Mouse (Mus musculus) midbrain, embryonic 12.5 days (tissue): ENCODE measurements around the gene Gm37240. TPM values are rescaled to one million over a fixed set of nuclear protein-coding genes. Genes with fewer than 3 reads are reported as not detected.
"Not testable (repeated sequence)": the region's sequence is repeated elsewhere in the genome, so short reads cannot be mapped to it uniquely, and the experiment has no call there.

Experiments used
- ATAC-seq: fragments of 200-750 bp; cut with Nextera tagmentation; 2 replicates; pipeline ENCODE4 v1.8.0; 2017; ENCODE audit warnings: low read depth, moderate TSS enrichment, moderate library complexity; ENCODE audit not compliant: low FRiP score
- H3K27ac ChIP-seq: fragments of 300-500 bp; sonication (generic); replicated peaks from 2 replicates; pipeline ENCODE4 v1.5.1; 2016; ENCODE audit warnings: mild to moderate bottlenecking
- H3K27me3 ChIP-seq: fragments of 300-500 bp; sonication (generic); 2 replicates; pipeline ENCODE4 v1.6.1; 2016; ENCODE audit warnings: mild to moderate bottlenecking
- H3K36me3 ChIP-seq: fragments of 300-500 bp; sonication (generic); 2 replicates; pipeline ENCODE4 v1.6.1; 2016
- H3K4me1 ChIP-seq: fragments of 300-500 bp; sonication (generic); 2 replicates; pipeline ENCODE4 v1.6.1; 2016
- H3K4me2 ChIP-seq: fragments of 300-500 bp; sonication (generic); replicated peaks from 2 replicates; pipeline ENCODE4 v1.6.1; 2016; ENCODE audit warnings: mild to moderate bottlenecking, moderate library complexity
- H3K4me3 ChIP-seq: fragments of 300-500 bp; sonication (generic); 2 replicates; pipeline ENCODE4 v1.5.1; 2016; ENCODE audit warnings: mild to moderate bottlenecking
- H3K9ac ChIP-seq: fragments of 300-500 bp; sonication (generic); replicated peaks from 2 replicates; pipeline ENCODE4 v1.6.1; 2016; ENCODE audit warnings: mild to moderate bottlenecking, moderate library complexity
- H3K9me3 ChIP-seq: fragments of 300-500 bp; sonication (generic); 2 replicates; pipeline ENCODE4 v1.6.1; 2016; ENCODE audit warnings: mild to moderate bottlenecking
- WGBS: fragments of 180-500 bp; shearing (Covaris S2); methylation state at CpG from one replicate; pipeline ENCODE4 v1.1.7; 2016; 5-methylcytosine and 5-hydroxymethylcytosine counted together
- polyA plus RNA-seq: library from polyadenylated mRNA; unstranded; fragments of >200 nt; fragmentation: Nextera tagmentation; extraction: Ambion mirVana; gene quantifications from 2 replicates; pipeline ENCODE4 v1.2.1, GENCODE M21; 2016

Gm37240 gene
- polyA plus RNA-seq, 1 experiment from 2014 or later = 0.96 TPM

DNA sequence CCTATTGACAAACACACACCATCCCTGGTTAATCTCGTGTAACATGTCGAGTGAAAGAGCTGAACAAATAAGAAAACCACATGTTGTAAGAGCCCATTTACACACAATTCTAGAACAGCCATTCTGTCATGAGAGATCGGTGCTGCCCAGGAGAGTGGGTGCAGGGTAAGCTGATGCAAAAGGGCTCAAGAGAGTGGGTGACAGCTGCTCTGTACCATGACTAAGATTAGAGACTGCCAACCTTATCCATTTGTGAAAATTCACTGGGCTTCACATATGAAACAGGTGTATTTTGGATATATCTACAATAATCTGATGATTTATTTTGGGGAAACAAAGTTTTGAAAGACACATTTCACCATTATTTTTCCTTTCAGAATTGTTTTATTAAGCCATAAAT lies 1331.5 kb downstream of the Gm37240 start:
- 90% methylated on average over 3 of the region's 3 CpGs for WGBS
- Histone ChIP-seq H3K9ac (no peak overlapping the region), H3K4me2 (no peak overlapping the region), H3K27ac (no peak overlapping the region), H3K36me3 (no peaks in the 10 kb centered on the region), H3K4me3 (no peak overlapping the region), H3K4me1 (no peaks in the 10 kb centered on the region), H3K27me3 (no peaks in the 10 kb centered on the region), H3K9me3 (no peaks in the 10 kb centered on the region)
- no peak for ATAC-seq

DNA sequence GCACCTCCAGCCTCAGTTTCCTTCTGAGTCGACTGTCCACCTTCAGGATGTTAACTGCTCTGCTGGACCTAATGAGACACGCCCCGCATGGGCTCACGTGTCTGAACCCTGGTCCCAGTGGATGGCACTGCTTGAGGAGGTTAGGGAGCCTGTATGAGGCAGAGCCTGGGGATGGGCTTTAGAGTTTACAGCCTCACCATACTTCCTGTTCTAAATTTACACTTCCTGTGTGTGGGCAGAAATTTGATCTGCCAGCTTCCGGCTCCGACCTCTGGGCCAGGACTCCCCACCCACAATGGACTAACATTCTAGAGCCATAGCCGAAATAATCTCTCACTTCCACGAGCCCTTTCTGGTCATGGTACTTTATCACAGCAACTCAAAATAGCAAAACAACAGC lies 1340.1 kb downstream of the Gm37240 start:
- H3K27me3 ChIP-seq = no peaks in the 10 kb centered on the region
- no peak overlapping the region for H3K4me2 ChIP-seq
- H3K9me3 ChIP-seq = no peaks in the 10 kb centered on the region
- no peak overlapping the region for H3K9ac ChIP-seq
- ATAC-seq = no peak
- H3K27ac ChIP-seq = no peak overlapping the region
- H3K4me1 ChIP-seq = no peaks in the 10 kb centered on the region
- whole genome bisulfite sequencing = 84% methylated on average over 8 of the region's 8 CpGs
- no peaks in the 10 kb centered on the region for H3K36me3 ChIP-seq
- H3K4me3 ChIP-seq = no peak overlapping the region

DNA sequence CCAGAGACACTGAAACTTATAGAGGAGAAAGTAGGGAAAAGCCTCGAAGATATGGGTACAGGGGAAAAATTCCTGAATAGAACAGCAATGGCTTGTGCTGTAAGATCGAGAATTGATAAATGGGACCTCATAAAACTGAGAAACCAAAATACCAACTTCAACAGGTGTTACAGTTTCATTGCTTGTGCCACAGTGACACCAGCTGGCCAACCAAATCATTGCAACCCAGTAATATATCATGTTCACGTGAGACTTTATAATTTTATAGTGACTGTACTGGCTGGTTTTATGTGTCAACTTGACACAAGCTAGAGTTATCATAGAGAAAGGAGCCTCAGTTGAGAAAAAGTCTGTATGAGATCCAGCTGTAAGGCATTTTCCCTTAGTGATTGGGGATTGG lies 1344.9 kb downstream of the Gm37240 start:
- H3K4me1 ChIP-seq, H3K4me3 ChIP-seq, H3K9me3 ChIP-seq, H3K27ac ChIP-seq, H3K27me3 ChIP-seq, H3K4me2 ChIP-seq, ATAC-seq, H3K36me3 ChIP-seq, H3K9ac ChIP-seq: not testable (repeated sequence)
- WGBS = 36% methylated on average over 3 of the region's 3 CpGs

DNA sequence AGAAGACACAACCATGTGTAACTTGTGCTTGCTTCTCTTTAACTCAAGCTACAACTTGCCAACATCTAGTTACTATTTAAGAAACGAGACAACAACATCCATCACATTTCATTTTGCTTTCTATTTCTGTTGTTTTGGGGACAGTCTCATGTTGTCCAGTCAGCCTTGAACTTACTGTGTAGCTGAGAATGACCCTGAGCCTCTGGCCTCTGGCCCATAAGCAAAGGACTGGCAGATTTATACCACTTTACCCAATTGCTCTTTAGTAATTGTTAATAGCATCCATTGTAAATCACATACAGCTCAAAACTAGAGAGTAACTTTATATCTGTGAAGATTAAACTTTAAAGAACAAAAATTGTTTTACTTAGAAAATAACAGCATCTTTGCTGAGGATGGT lies 1345.4 kb downstream of the Gm37240 start:
- H3K9ac ChIP-seq = no peak overlapping the region
- H3K4me1 ChIP-seq = peaks cover 7% of the 10 kb centered on the region; the same call in 1 of the 2 replicates
- 89% methylated on average over 1 of the region's 1 CpGs for WGBS
- no peak overlapping the region for H3K4me3 ChIP-seq
- no peak overlapping the region for H3K27ac ChIP-seq
- no peak overlapping the region for H3K4me2 ChIP-seq
- no peak for ATAC-seq
- H3K36me3 ChIP-seq = no peaks in the 10 kb centered on the region
- H3K9me3 ChIP-seq = no peaks in the 10 kb centered on the region
- no peaks in the 10 kb centered on the region for H3K27me3 ChIP-seq

DNA sequence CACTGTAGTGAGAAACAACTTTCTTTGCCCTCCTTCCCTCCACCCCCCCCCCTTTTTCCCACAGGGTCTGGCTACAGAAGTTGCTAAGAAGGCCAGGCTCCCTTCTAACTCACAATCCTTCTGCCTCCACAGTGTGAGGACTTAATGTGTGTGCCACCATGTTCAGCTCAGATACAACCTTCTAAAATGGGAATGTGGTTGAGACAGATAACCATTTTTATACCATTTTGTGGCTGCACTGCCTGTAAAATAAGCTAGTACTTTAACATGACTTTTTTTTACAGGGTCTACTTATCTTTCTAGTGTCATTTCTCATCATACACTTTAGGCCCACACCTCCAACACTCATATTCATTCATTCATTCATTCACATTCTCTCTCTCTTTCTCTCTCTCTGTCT lies 1346.7 kb downstream of the Gm37240 start:
- no peak for ATAC-seq
- H3K4me2 ChIP-seq = no peak overlapping the region
- H3K36me3 ChIP-seq = no peaks in the 10 kb centered on the region
- H3K27ac ChIP-seq = no peak overlapping the region
- H3K9ac ChIP-seq = no peak overlapping the region
- no peaks in the 10 kb centered on the region for H3K27me3 ChIP-seq
- no peaks in the 10 kb centered on the region for H3K9me3 ChIP-seq
- peaks cover 7% of the 10 kb centered on the region; the same call in 1 of the 2 replicates for H3K4me1 ChIP-seq
- no peak overlapping the region for H3K4me3 ChIP-seq

DNA sequence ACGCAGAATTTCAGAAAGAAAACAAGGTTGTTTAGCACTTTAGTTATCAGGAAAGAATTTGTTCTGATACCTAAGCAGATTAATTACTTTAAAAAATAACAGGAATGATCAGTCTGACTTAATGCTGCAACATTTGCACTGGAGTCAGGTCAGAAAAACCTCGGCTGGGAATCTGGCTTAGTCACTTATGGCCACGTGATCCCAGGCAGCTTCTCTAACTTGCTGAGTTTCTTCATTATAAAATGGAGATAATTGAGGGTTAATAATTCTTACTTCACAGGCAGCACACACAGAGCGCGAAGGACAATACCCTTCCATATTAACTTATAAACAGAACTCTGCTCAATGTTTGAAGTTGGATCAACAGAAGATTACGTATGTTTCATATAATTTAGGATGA lies 1350.3 kb downstream of the Gm37240 start:
- H3K9ac ChIP-seq = no peak overlapping the region
- WGBS = 84% methylated on average over 6 of the region's 6 CpGs
- no peaks in the 10 kb centered on the region for H3K9me3 ChIP-seq
- no peaks in the 10 kb centered on the region for H3K27me3 ChIP-seq
- ATAC-seq = no peak
- no peak overlapping the region for H3K4me3 ChIP-seq
- no peak overlapping the region for H3K4me2 ChIP-seq
- H3K27ac ChIP-seq = no peak overlapping the region
- peaks cover 7% of the 10 kb centered on the region; the same call in 1 of the 2 replicates for H3K4me1 ChIP-seq
- no peaks in the 10 kb centered on the region for H3K36me3 ChIP-seq

DNA sequence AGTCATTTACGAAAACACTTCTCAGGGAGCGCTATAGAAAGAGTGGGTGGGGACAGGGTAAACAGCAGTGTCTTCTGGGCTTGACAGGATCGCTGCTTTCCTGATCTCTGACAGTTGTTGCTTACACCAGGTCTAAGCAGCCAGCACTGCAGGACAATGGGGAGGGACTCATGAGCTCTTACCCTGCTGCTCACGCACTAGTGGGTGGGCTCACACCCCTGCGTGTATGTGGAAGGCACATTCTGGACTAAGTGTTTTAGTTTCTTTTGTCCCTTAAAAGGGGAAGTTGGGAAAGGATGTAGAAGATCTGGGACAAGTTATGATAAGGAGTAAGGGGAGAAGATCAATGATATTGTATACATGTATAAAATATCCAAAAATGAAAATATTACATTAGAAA lies 1354.1 kb downstream of the Gm37240 start:
- no peak overlapping the region for H3K4me2 ChIP-seq
- H3K27me3 ChIP-seq = no peaks in the 10 kb centered on the region
- no peak for ATAC-seq
- H3K9ac ChIP-seq = no peak overlapping the region
- H3K9me3 ChIP-seq = no peaks in the 10 kb centered on the region
- H3K36me3 ChIP-seq = no peaks in the 10 kb centered on the region
- WGBS = 72% methylated on average over 5 of the region's 5 CpGs
- H3K4me3 ChIP-seq = no peak overlapping the region
- H3K4me1 ChIP-seq = no peaks in the 10 kb centered on the region
- H3K27ac ChIP-seq = no peak overlapping the region

DNA sequence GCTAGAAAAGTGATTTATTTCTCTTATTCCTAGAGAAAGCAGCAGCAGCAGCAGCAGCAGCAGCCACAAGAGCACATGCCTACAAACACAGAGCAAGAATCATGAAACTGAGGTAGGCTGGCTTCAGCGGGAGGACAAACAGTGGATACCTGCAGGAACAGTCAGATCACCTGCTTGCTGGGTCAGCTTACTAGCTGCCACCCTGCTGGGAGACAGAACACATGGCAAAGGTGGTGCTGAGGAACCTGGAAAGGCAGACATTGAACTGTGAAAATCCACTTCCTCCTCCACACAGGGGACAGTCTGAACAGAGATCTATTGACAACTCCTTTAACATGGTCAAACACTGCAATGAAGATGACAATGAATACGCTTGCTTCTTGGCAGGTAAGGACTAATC lies 1358.3 kb downstream of the Gm37240 start:
- no peak for ATAC-seq
- no peaks in the 10 kb centered on the region for H3K9me3 ChIP-seq
- WGBS = 80% methylated on average over 2 of the region's 2 CpGs
- H3K9ac ChIP-seq = no peak overlapping the region
- H3K4me2 ChIP-seq = no peak overlapping the region
- H3K27ac ChIP-seq = no peak overlapping the region
- H3K4me3 ChIP-seq = no peak overlapping the region
- H3K27me3 ChIP-seq = no peaks in the 10 kb centered on the region
- H3K36me3 ChIP-seq = peaks cover 7% of the 10 kb centered on the region; the same call in 1 of the 2 replicates
- H3K4me1 ChIP-seq = no peaks in the 10 kb centered on the region

DNA sequence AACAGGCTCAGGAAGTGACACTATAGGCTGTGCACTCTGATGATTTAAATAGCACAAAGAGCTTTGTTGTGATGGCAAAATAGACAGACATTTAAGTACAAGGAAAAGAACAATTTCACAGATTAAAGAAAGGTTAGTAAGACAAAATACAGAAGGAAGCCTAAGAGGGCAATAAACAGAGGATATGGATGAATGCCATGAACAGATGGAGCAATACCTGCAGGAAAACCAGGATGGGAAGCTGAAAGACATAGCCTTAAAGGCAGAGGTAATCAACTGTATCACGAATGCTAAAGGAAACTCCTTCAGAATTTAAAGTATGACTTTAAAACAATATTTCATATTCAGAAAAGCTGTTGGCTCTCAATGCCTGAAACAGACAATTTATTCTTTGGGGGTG lies 1362.4 kb downstream of the Gm37240 start:
- Histone ChIP-seq H3K9me3 (no peaks in the 10 kb centered on the region), H3K36me3 (peaks cover 7% of the 10 kb centered on the region; the same call in 1 of the 2 replicates), H3K9ac (no peak overlapping the region), H3K27me3 (no peaks in the 10 kb centered on the region), H3K4me2 (no peak overlapping the region), H3K4me1 (no peaks in the 10 kb centered on the region), H3K27ac (no peak overlapping the region), H3K4me3 (no peak overlapping the region)
- ATAC-seq = no peak
- WGBS = 78% methylated on average over 1 of the region's 1 CpGs

DNA sequence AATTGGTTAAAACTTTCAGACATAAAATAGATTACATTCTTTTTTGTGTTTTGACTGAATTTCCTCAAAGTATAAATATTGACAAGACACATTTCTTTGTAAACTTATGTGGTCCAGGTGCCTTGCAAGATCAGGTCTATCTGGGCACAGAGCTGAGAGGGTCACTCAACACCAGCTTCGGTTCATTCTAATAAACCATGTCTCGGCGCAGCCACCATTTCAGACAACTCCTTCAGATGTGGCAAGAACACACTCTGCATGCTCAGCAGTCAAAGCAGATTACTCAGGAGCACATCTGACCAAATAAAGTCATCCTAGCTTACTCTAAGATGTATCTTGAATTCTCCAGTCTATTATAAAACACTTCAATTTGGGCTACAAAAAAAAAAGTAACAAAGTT lies 1371.2 kb downstream of the Gm37240 start:
- 0 out of 2 replicates have a peak, but pooled peaks cover 3% of the 10 kb centered on the region for H3K36me3 ChIP-seq
- no peak overlapping the region for H3K4me2 ChIP-seq
- no peak overlapping the region for H3K9ac ChIP-seq
- no peak for ATAC-seq
- H3K4me1 ChIP-seq = peaks cover 4% of the 10 kb centered on the region; the same call in 1 of the 2 replicates
- WGBS = 93% methylated on average over 3 of the region's 3 CpGs
- no peaks in the 10 kb centered on the region for H3K27me3 ChIP-seq
- H3K4me3 ChIP-seq = no peak overlapping the region
- H3K27ac ChIP-seq = no peak overlapping the region
- H3K9me3 ChIP-seq = no peaks in the 10 kb centered on the region

DNA sequence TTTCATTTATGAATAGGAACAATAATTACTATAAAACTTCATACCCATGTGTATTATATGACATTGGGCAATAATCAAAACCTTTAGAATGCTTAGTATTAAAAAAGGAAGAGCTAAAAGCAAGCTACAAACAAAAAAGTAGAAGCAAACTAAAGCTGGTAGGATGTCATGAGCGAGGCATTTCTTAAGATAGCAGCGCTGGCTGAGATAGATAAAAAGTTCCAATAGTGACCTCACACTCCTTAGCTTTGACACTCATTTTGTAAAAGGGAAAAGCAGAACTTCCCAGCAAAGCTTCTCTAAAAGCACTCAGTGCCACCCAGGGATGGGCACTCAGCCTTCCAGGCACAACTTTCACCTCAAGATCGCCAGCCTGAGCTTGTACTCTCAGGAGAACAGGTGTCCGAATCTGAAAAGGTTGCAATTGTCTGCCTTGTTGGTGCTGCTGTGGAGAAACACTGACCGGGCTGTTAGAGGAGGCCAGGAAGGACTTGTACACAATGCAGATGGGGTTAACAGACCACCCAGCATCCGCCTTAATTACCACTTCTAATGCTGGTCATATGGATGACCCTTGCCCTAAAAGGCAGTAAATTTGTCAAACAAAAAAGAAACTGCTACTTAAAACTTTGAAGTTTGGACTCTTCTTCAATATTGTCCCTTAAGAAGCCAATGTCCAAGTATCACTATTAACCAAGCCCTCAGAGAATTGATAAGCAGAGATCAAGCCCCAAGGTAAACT lies 1374.4 kb downstream of the Gm37240 start:
- ATAC-seq = no peak
- no peak overlapping the region for H3K27ac ChIP-seq
- H3K27me3 ChIP-seq = no peaks in the 10 kb centered on the region
- no peak overlapping the region for H3K9ac ChIP-seq
- H3K36me3 ChIP-seq = no peaks in the 10 kb centered on the region; the same call in 1 of the 2 replicates
- no peak overlapping the region for H3K4me2 ChIP-seq
- H3K4me1 ChIP-seq = peaks cover 4% of the 10 kb centered on the region; the same call in 1 of the 2 replicates
- WGBS = 83% methylated on average over 6 of the region's 6 CpGs
- H3K4me3 ChIP-seq = no peak overlapping the region
- H3K9me3 ChIP-seq = no peaks in the 10 kb centered on the region

DNA sequence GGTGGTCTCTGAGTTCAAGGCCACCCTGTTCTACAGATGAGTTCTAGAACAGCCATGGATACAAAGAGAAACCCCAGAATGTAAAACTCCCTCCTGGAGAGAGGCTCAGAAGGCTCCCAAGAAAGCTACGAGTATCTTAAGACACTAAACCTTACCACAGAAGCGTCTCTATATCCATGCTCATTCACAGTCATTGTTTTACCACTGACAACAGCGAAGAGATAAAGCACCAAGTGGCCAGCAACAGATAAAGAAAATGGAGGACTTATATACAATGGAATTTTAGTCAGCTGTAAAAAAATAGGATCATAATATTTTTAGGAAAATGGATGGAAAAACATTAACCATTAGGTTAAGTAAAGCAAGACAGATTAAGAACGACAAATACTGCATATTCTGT lies 1382.1 kb downstream of the Gm37240 start:
- H3K27me3 ChIP-seq = no peaks in the 10 kb centered on the region
- H3K4me2 ChIP-seq = no peak overlapping the region
- WGBS = 89% methylated on average over 4 of the region's 4 CpGs
- H3K9ac ChIP-seq = no peak overlapping the region
- no peak overlapping the region for H3K4me3 ChIP-seq
- H3K4me1 ChIP-seq = peaks cover 10% of the 10 kb centered on the region; the same call in 1 of the 2 replicates
- no peaks in the 10 kb centered on the region for H3K9me3 ChIP-seq
- H3K36me3 ChIP-seq = no peaks in the 10 kb centered on the region; the same call in 1 of the 2 replicates
- no peak overlapping the region for H3K27ac ChIP-seq
- ATAC-seq = no peak

DNA sequence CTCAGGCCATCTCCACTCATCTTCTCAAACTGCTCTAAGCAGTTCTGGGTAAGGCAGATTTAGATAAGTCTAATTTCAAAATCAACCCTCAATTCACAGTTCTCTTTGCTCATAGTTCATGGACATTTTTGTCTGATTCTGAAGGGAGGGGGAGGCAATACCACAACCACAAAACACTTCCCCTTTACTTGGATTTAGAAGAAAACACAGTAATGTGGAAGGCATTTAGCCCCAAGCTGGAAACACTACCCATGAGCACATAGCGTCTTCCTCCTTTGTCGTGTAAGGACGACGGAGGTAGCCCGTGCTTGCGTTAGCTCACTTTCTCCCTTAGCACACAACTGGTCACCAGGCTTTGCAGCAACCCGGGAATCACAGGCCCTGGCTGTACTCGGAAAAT lies 1383.0 kb downstream of the Gm37240 start:
- no peak for ATAC-seq
- no peak overlapping the region for H3K9ac ChIP-seq
- no peak overlapping the region for H3K4me2 ChIP-seq
- no peaks in the 10 kb centered on the region for H3K9me3 ChIP-seq
- H3K4me3 ChIP-seq = no peak overlapping the region
- H3K27ac ChIP-seq = no peak overlapping the region
- peaks cover 10% of the 10 kb centered on the region; the same call in 1 of the 2 replicates for H3K4me1 ChIP-seq
- 93% methylated on average over 8 of the region's 8 CpGs for WGBS
- no peaks in the 10 kb centered on the region for H3K27me3 ChIP-seq
- H3K36me3 ChIP-seq = no peaks in the 10 kb centered on the region; the same call in 1 of the 2 replicates
